Mouse (Mus musculus): ENCODE data around the gene Sytl2.

Gene Sytl2

GRCm38 (mm10) chr7:90409934-90410333 is 107.9 kb downstream of the Sytl2 start:
- no peaks in the 10 kb centered on the region for H3K36me3 ChIP-seq (ENCODE audit: insufficient read depth, low read length)

GRCm38 (mm10) chr7:90426020-90427001 is 124.3 kb downstream of the Sytl2 start, which contains the start of gene Ccdc89:
TSS of gene Ccdc89 (plus strand) at chr7:90426577.
- Histone ChIP-seq H3K27me3 (ENCODE audit: insufficient read depth, low read length) (no peaks in the 10 kb centered on the region), H3K9me3 (ENCODE audit: low read length) (no peaks in the 10 kb centered on the region), H3K4me3 (replicated peaks; ENCODE audit: low read length) (peak within 1 kb of the TSS; percentile 73), H3K36me3 (ENCODE audit: insufficient read depth, low read length) (no peaks in the 10 kb centered on the region), H3K4me1 (replicated peaks; ENCODE audit: low read depth, low read length) (peaks cover 26% of the 10 kb centered on the region)
- TF ChIP-seq NANOG (IDR thresholded peaks at IDR 0.05; ENCODE audit: borderline replicate concordance, low read length) (no peak), POU5F1 (IDR thresholded peaks at IDR 0.05; ENCODE audit: borderline replicate concordance, low read length) (no peak)

More at GRCm38 (mm10) chr7:90409934-90410333, 107.9 kb downstream of the Sytl2 start:
- peaks cover 9% of the 10 kb centered on the region for H3K9me3 ChIP-seq (ENCODE audit: low read length)
- peaks cover 4% of the 10 kb centered on the region; the same call in 1 of the 2 replicates for H3K4me1 ChIP-seq (replicated peaks; ENCODE audit: low read depth, low read length)
- no peak overlapping the region for H3K4me3 ChIP-seq (replicated peaks; ENCODE audit: low read length)
- TF ChIP-seq POU5F1 (IDR thresholded peaks at IDR 0.05; ENCODE audit: borderline replicate concordance, low read length) (no peak), CTCF (conservative IDR thresholded peaks at IDR 0.05; ENCODE audit: low read length) (peak; percentile 95)
- H3K27me3 ChIP-seq (ENCODE audit: insufficient read depth, low read length): no peaks in the 10 kb centered on the region

GRCm38 (mm10) chr7:90427006-90427405 is 125.0 kb downstream of the Sytl2 start:
- TF ChIP-seq NANOG (IDR thresholded peaks at IDR 0.05; ENCODE audit: borderline replicate concordance, low read length) (no peak), CTCF (conservative IDR thresholded peaks at IDR 0.05; ENCODE audit: low read length) (no peak), POU5F1 (IDR thresholded peaks at IDR 0.05; ENCODE audit: borderline replicate concordance, low read length) (no peak)
- Histone ChIP-seq H3K4me3 (replicated peaks; ENCODE audit: low read length) (peak overlapping the region; percentile 73), H3K36me3 (ENCODE audit: insufficient read depth, low read length) (no peaks in the 10 kb centered on the region), H3K4me1 (replicated peaks; ENCODE audit: low read depth, low read length) (peaks cover 22% of the 10 kb centered on the region), H3K27me3 (ENCODE audit: insufficient read depth, low read length) (no peaks in the 10 kb centered on the region), H3K9me3 (ENCODE audit: low read length) (no peaks in the 10 kb centered on the region)

GRCm38 (mm10) chr7:90432221-90432620 is 130.2 kb downstream of the Sytl2 start:
- H3K36me3 ChIP-seq (ENCODE audit: insufficient read depth, low read length): no peaks in the 10 kb centered on the region
- peaks cover 8% of the 10 kb centered on the region for H3K4me1 ChIP-seq (replicated peaks; ENCODE audit: low read depth, low read length)
- no peak overlapping the region for H3K4me3 ChIP-seq (replicated peaks; ENCODE audit: low read length)
- H3K9me3 ChIP-seq (ENCODE audit: low read length): no peaks in the 10 kb centered on the region
- no peak for TF ChIP-seq NANOG (IDR thresholded peaks at IDR 0.05; ENCODE audit: borderline replicate concordance, low read length)
- no peak for TF ChIP-seq CTCF (conservative IDR thresholded peaks at IDR 0.05; ENCODE audit: low read length)
- no peak for TF ChIP-seq POU5F1 (IDR thresholded peaks at IDR 0.05; ENCODE audit: borderline replicate concordance, low read length)
- H3K27me3 ChIP-seq (ENCODE audit: insufficient read depth, low read length): no peaks in the 10 kb centered on the region

- no peaks in the 10 kb centered on the region for H3K27me3 ChIP-seq (ENCODE audit: insufficient read depth, low read length)
- H3K4me3 ChIP-seq (replicated peaks; ENCODE audit: low read length): no peak overlapping the region
- peaks cover 5% of the 10 kb centered on the region; the same call in 1 of the 2 replicates for H3K4me1 ChIP-seq (replicated peaks; ENCODE audit: low read depth, low read length)
- H3K9me3 ChIP-seq (ENCODE audit: low read length): no peaks in the 10 kb centered on the region
- TF ChIP-seq POU5F1 (IDR thresholded peaks at IDR 0.05; ENCODE audit: borderline replicate concordance, low read length): no peak
- peaks cover 10% of the 10 kb centered on the region for H3K36me3 ChIP-seq (ENCODE audit: insufficient read depth, low read length)
Measured at GRCm38 (mm10) chr7:90440044-90440443, 138.0 kb downstream of the Sytl2 start.

- TF ChIP-seq NANOG (IDR thresholded peaks at IDR 0.05; ENCODE audit: borderline replicate concordance, low read length) (no peak), CTCF (conservative IDR thresholded peaks at IDR 0.05; ENCODE audit: low read length) (no peak), POU5F1 (IDR thresholded peaks at IDR 0.05; ENCODE audit: borderline replicate concordance, low read length) (no peak)
- H3K4me1 ChIP-seq (replicated peaks; ENCODE audit: low read depth, low read length): peaks cover 15% of the 10 kb centered on the region
- peaks cover 21% of the 10 kb centered on the region for H3K36me3 ChIP-seq (ENCODE audit: insufficient read depth, low read length)
- no peaks in the 10 kb centered on the region for H3K9me3 ChIP-seq (ENCODE audit: low read length)
- peak overlapping the region; percentile 95 for H3K4me3 ChIP-seq (replicated peaks; ENCODE audit: low read length)
- H3K27me3 ChIP-seq (ENCODE audit: insufficient read depth, low read length): no peaks in the 10 kb centered on the region
Measured at GRCm38 (mm10) chr7:90442070-90442469, 140.0 kb downstream of the Sytl2 start.

- Histone ChIP-seq H3K27me3 (ENCODE audit: insufficient read depth, low read length) (no peaks in the 10 kb centered on the region), H3K36me3 (ENCODE audit: insufficient read depth, low read length) (peaks cover 26% of the 10 kb centered on the region), H3K4me3 (replicated peaks; ENCODE audit: low read length) (peak within 1 kb of the TSS; percentile 95), H3K4me1 (replicated peaks; ENCODE audit: low read depth, low read length) (peaks cover 21% of the 10 kb centered on the region), H3K9me3 (ENCODE audit: low read length) (no peaks in the 10 kb centered on the region)
- TF ChIP-seq NANOG (IDR thresholded peaks at IDR 0.05; ENCODE audit: borderline replicate concordance, low read length) (no peak), POU5F1 (IDR thresholded peaks at IDR 0.05; ENCODE audit: borderline replicate concordance, low read length) (no peak), CTCF (conservative IDR thresholded peaks at IDR 0.05; ENCODE audit: low read length) (no peak)
Measured at GRCm38 (mm10) chr7:90442518-90443080, 140.5 kb downstream of the Sytl2 start, which contains the start of gene Crebzf. TSS of gene Crebzf (plus strand) at chr7:90442729.
